Mouse (Mus musculus): Measurements from ENCODE around the gene Obp1b. TPM values are rescaled to one million over a fixed set of nuclear protein-coding genes. Genes with fewer than 3 reads are reported as not detected.
"Not testable (repeated sequence)": the region's sequence is repeated elsewhere in the genome, so short reads cannot be mapped to it uniquely, and the experiment has no call there.

Obp1b gene
- polyA plus RNA-seq (2015; fragmentation: Nextera tagmentation; extraction: Ambion mirVana) = not detected in 2 replicates

DNA sequence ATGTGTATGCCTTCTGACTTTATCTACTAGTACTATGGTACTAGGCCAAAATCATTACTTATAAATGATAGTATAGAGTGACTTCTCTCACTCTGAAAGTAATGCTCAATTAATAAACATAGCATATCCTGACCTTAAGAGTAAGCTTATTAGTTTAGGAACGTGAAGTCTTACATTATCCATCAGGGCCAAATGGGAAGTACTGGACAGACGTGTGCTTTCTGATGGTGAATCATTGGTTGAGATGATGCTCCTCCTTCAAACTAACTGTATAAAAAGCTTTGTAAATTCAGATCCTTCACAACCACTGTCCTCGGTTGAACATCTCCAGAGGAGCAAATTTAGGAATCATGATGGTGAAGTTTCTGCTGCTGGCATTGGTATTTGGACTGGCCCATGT lies at the start of gene Obp1b:
Obp1b (plus strand) TSS at position 301 of the 400 bp plus-strand sequence.
- H3K9ac ChIP-seq; H3K4me3 ChIP-seq (replicated peaks); H3K27ac ChIP-seq; ATAC-seq (replicated peaks; ENCODE audit: low FRiP score); H3K27me3 ChIP-seq; H3K9me3 ChIP-seq (replicated peaks); H3K36me3 ChIP-seq; H3K4me1 ChIP-seq; H3K4me2 ChIP-seq: not testable (repeated sequence)
- no CpG with 5 or more reads among the region's 3 CpGs for WGBS

DNA sequence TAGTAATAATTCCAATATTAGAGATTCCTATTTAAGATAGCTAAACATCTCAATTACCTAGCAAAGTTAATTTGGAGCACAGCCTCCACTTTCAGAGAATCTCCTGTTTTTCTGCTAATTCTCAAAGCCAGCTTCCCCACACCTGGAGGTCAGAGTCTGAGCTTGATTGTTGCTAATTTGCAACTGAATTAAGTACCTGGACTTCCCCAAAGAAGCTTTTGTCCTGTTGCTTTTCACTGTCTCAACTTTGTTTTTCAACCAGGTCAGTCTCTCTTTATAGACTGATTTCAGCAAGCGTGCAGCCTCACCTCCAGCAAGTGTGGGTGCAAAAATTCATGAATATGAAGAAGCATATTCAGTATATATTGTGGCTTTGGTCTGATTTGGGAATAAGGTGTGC lies 15.6 kb downstream of the Obp1b start:
- WGBS = 60% methylated on average over 1 of the region's 1 CpGs
- not testable (repeated sequence) for H3K9me3 ChIP-seq (replicated peaks); H3K4me2 ChIP-seq; ATAC-seq (replicated peaks; ENCODE audit: low FRiP score); H3K9ac ChIP-seq; H3K27ac ChIP-seq; H3K4me3 ChIP-seq (replicated peaks); H3K4me1 ChIP-seq; H3K36me3 ChIP-seq; H3K27me3 ChIP-seq

DNA sequence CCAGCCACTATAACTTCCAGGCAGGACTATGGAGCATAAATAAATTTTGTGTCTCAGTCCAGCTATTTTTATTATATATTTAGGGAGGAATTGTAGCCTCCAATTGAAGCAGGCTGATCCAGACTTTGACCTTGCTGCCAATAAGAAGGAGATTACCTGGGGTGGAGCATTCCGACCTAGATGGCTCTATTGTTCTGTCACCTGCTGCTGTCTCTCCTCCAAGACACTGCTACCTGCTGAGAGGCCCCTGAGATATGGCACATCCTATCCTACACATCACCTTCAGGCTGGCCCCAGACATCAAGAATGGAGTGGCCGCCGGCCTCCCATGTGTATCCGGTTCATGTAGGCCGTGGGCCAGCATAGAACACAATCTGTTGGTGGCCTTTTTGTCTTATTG lies 16.3 kb downstream of the Obp1b start:
- Histone ChIP-seq H3K4me2 (no peak overlapping the region), H3K9me3 (replicated peaks) (no peaks in the 10 kb centered on the region), H3K27me3 (no peaks in the 10 kb centered on the region), H3K36me3 (no peaks in the 10 kb centered on the region), H3K9ac (no peak overlapping the region), H3K4me1 (no peaks in the 10 kb centered on the region), H3K4me3 (replicated peaks) (no peak overlapping the region), H3K27ac (no peak overlapping the region)
- no peak for ATAC-seq (replicated peaks; ENCODE audit: low FRiP score)
- WGBS = 97% methylated on average over 5 of the region's 5 CpGs

Other genes with a start within 250 kb of the Obp1b start
- not detected in 2 replicates for gene Obp1a, start 95.4 kb upstream of the Obp1b start, polyA plus RNA-seq (2015; fragmentation: Nextera tagmentation; extraction: Ambion mirVana)
- not detected in 2 replicates for gene Gm5938, start 61.3 kb upstream of the Obp1b start, polyA plus RNA-seq (2015; fragmentation: Nextera tagmentation; extraction: Ambion mirVana)
- not detected in 2 replicates for gene Gm14743, start 59.1 kb downstream of the Obp1b start, polyA plus RNA-seq (2015; fragmentation: Nextera tagmentation; extraction: Ambion mirVana)
- not detected in 2 replicates for gene 4930480E11Rik, start 182.9 kb downstream of the Obp1b start, polyA plus RNA-seq (2015; fragmentation: Nextera tagmentation; extraction: Ambion mirVana)

All from kidney, embryonic 15.5 days (tissue).